Mouse (Mus musculus) lung, postnatal 10 days (tissue): ENCODE results near the gene Mipep.
A peak's percentile ranks its signal among the peaks of the same experiment; 100 is the strongest.

Experiments used
- DNase-seq: peaks from one replicate; pipeline ENCODE4 v3.0.0; 2021

The Mipep gene

DNA sequence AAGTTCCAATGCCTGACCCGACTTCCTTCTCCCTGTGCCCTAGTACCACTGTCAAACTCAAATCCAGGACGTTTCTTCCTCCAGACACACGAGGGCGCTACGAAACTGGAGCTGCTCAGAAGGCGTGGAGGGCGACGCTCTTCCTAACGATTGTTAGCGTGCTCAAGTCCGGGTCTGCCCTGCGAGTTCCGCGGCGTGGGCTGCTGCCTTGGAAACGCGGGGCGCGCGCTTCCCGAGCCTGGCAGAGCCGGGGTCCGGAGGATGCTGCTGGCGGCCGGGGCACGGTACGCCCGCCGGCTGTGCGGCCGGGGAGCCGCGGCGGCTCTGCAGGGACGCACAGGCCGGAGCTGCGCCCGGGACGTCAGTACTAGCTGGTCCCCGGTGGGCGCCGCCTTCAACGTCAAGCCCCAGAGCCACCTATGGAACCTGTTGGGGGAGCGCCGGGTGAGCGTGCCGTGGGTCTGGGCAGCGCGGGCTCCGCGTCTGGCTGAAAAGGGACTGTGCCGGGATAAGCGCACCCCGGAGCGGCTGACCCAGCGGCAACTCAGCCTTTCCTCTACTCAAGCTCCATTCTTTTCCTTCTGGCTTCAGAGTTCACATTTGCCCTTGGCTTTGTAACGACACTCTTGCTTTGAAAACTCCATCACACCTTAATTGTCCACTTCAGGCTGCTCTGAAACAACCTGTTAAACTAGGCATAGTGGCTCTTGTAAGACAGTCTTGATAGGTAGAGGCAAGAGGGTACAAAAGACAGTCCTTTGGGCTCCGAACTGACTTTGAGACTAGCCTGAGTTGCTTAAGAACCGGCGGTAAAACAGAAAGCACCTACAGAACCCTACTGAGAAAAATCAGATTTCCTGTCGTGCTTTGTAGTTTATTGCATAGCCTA is at the start of gene Mipep:
Gene Mipep (plus strand): TSS at position 147 of the 889 bp plus-strand sequence.
- DNase-seq: peak; percentile 92

DNA sequence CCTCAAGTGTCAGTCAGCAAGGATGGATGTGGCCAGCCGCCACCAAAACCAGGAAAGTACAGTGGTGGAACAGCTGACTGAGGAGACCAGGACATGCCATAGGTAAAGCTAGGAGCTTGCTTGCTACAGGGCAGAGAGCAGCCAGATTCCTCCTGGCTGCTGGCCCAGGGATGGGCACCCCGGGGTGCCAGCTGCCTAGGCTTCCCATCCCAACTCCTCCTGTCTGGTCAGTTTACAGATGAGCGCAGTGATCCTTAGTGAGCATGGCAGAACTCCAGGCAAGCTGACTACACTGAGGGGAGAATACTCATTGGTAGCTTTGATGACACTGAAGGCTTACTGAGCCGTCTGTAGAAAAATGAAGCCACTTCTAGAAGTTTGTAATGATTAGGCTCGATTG is 49.2 kb upstream of the Mipep start:
- DNase-seq: no peak

DNA sequence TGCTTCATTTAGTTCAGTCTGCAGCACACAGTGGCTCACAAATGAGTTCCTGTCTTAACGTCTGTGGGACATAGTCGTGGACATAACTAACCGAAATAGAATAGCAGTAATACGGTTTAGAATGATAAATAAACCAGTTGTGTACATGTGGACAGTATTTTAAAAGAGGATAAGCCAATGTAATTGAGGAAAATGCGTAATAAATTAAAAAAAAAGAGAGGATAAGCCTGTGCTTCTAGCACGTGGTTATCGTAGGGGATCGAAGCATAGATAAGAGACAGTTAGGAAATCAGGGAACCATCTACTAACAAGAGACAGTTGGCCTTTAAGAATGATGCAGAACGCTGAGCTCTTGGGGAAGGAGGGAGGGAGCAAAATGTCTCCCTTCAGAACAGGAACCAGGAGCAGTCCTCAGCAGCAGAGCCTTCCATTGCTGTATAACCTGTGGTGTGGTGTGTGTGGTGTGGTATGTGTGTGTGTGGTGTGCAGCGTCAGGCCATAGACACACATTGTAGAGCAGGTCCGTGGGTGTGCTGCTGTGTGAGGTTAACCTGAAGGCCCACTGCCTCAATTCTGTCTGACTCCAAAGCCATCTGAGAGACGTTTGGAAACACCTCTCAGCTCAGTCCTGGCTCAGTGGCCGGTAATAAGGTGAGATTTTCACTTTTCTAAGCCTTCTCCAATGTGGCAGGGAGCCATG is 48.4 kb upstream of the Mipep start:
- no peak for DNase-seq

DNA sequence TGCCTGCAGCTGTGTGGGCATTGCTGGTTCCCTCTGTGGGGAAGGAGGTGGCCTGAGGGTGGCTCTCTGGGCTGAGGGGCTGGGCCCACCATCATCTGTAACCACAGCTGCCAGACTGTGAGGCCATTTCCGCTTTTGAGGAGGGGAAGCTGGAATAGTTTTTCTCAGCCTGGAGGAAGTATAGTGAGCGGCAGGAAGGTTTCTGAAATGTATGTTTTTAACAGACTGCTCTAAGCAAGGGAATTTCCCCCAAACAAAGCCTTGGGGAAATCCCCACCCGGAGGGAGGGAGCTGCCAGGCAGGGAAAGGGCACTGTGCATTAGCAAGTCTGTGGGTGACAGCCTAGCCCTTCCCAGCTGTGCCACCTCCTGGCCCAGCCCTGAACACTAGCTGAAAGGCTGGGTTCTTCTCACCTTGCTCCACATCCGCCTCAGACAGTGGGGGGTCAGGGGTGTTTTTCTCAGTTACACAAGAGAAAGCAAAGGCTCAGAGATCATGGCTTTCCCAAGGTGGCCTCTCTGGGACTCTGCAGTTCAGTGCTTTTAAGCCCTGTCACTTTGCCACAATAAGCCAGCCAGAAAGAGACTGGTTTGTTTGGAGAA is 47.7 kb upstream of the Mipep start:
- DNase-seq: peak; percentile 78

DNA sequence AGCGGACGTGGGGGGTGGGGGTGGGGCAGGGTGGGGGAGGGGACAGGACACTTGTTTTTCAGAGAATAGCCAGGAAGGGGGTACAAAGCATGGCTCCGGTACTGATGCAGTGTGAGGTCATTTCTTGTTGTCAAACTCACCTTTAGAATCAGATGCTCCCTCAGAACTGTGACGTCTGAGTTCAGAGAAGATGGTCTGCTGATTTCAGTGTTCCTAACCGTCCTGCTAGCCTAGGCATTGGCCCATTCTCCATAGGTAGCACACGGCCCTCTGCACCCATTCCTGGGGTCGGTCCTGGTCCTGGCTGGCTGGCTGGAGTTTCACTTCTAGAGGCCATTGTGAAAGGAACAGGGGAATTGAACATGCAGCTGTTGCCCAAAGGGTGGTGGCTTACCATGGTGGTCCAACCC is 47.2 kb upstream of the Mipep start:
- DNase-seq: no peak

DNA sequence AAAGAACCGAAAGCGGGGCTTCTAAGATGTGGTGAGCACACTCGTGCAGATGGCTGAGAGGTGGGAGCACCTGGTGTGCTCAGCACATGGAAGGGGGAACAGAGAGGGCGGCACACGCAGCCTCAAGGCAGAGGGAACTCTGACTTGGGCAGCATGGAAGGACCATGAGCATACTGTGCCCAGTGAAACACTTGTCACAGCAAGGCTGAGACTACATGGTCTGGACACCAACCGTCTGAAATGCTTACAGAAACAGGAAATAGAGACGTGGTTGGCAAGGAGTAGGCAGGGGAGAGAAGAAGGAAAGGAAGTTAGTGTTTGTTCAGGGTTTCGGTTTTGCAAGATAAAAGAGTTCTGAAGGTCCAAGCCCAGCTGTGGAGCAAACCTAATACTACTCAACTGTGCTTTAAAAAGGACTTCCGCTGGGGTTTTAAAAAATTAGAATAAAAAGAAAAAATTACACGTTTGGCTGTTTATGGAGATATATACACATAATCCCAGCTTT is 45.9 kb upstream of the Mipep start:
- peak; percentile 36 for DNase-seq

DNA sequence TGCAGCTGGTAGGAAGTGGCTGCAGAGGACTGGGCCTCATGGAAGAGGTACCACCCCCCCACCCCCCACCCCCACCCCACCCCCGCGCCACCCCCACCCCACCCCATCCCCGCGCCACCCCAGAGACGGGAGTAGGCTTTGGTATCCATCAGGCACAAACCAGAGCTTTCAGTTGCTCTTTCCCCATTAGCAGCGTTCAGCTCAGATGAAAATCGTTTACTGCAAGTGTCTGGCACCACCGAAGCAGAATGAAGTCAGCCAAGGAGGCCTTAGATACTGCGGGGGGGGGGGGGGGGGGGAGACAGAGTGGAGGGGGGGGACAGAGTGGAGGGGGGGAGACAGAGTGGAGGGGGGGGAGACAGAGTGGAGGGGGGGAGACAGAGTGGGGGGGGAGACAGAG is 45.2 kb upstream of the Mipep start:
- no peak for DNase-seq

DNA sequence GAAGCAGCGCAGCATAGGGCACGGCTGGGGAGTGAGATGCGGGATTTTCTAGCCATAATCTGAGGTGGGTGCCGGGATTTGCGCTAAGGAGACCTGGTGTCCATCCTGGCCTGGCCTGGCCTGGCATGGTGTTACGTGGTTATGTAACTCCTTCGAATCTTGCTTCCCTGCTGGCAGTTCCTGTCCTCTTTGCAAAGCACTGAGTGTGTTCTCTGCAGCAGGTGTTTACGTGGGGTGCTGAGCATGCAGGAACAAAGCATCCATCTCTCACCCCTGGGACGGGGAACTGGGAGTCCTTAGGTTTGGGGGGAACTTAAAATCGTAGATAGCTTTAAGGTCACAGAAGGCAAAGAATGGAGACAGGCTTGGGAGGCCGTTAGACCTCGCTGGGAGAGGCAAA is 44.8 kb upstream of the Mipep start:
- no peak for DNase-seq

DNA sequence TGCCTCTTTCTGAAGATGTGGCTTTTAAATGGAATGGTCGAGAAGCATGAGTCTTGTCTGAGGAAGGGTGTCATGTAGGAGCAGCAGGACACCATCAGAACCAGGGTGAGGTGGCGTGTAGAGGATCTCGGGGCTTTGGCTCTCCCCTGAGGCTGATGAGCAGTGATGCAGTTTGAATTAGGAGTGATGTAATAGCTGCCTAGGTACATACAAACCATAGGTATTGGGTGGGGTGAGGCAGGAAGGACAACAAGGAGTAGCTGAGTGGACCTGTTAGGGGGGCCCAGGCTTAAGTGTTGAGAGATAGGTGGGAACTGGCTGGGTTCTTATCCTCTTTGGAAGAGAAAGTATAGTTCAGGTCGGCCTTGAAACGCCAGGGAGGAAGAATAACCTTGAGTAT is 43.9 kb upstream of the Mipep start:
- no peak for DNase-seq

DNA sequence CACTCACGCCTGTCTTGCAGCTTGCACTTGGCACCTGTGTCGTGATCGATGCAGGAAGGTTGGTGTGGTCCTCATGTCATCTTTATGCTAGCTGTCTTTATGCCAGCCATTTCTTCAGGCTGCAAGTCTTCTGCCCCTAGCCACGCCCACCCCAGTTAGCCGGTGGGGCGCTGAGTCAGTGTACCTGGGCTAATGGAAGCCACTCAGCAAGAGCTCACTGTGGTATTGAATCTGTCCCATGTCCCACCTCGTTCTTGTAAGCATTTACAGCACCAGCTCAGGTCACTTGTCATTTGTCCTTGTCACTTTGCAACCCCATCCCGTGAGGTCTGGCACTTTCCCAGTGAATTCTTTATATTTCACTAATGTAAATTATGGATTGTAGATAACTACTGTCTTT is 43.3 kb upstream of the Mipep start:
- no peak for DNase-seq

DNA sequence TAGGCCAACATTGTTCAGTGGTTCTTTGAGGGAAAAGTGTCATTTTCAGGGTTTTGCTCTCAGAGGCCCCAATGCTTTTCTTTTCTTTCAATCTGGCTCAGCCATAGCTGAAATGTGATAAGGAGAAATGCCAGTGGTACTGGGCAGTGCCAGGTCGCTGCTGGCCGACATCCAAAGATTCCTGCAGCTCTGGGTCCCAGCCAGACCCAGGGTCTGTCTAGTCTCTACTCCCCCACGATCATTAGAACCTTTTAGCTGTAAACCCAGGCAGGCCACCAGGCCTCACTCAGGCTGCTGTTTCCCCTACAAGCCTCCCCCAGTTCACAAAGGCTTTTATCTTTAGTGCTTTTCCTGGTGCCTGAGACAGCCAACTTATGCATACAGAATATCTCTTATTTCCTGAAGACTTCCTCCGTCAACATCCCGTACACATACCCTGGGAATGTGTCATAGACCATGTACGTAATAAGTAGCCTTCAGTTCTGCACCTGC is 42.8 kb upstream of the Mipep start:
- peak; percentile 61 for DNase-seq

DNA sequence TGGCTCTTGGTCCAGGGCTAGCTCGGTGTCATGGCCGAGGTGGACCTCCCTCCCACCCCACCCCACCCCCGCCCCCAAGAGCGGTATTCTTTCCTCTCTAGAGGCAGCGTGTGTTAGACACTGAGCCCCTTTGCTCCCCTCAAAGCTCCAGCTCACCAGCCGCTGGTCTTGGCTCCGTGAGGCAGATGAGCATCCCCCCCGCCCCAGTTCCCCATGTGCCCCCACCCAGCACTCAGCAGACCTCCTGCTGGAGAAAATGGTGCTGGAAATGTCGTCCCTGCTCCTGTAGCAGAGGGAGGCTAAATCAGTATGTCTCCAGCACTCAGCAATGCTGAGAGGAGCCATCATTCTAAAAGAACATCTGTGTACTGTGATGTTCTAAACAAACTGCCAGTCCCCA is 40.7 kb upstream of the Mipep start:
- DNase-seq: no peak

DNA sequence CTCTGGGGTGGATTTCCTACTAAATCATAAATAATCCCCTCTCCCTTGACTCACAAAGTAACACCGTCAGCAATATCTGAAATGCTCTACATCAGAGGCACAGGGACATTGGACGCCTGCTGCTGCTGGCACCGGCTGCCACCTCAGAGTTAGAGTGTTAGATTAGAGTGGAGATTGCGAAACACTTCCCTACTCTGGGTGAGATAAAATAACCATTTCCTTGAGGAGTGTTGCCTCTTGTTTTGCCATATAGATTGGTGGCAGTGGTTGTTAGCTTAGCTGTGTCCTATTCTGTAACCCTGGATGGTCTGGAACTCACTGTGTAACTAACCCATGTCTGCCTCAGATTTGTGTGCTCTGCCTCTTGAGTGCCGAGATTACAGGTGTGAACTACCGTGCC is 39.2 kb upstream of the Mipep start:
- no peak for DNase-seq

DNA sequence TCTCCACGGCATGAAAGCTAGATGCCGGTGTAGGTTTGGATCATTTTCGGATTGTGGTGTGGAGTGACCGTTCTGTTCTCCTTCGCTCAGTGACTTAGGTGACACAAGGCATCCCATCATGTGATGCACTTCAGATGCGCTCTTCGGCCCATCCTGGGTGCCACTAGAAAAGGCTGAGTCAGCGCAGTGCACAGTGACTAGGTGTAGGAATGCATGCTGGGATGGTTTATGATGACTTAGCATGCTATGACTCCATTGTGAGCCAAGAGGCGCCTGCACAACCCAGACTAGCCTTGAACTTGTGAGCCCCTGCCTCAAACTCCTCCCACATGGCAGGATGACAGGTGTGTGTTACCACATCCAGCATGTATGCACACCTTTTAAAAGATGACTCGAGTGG is 38.2 kb upstream of the Mipep start:
- DNase-seq: no peak

DNA sequence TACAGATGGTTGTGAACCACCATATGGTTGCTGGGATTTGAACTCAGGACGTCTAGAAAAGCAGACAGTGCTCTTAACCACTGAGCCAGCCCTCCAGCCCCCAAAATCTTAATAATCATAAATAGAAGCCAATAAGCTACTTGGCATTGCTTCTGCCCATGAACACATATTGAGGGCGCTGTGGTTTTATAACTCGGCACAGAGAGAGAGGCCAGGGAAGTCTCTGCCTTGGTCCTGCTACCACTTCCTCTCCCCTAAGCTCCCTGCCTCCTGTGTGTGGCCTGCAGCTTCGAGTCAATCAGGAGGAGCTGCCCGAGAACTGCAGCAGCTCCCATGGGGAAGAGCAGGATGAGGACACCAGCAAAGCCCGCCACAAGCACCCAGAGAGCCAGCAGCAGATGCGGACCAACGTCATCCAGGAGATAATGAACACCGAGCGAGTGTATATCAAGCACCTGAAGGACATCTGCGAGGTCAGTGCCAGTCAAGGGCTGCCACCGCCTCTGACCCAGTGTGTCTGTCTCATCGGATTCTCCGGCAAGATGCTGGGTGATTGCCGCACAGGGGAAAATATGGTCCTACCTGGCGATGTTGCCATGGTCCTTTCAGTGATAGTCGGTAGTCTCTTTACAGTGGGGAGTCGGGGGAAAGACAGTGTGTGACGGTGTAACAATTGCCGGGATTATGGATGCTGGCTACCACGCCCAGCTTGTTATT is 37.1 kb upstream of the Mipep start:
- no peak for DNase-seq

DNA sequence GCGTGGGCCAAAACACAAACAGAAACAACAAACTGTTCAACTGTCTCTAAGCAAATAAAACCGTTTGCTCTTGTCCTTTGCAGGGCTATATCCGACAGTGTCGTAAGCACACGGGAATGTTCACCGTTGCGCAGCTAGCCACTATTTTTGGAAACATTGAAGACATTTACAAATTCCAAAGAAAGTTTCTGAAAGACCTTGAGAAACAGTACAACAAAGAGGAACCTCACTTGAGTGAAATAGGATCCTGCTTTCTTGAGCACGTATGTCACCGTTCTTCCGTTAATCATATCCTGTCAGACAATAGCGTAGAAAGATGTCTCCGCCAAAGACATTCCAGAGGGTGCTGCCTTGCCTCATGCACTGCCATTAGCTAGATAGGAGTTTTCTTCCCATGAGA is 34.5 kb upstream of the Mipep start:
- no peak for DNase-seq

DNA sequence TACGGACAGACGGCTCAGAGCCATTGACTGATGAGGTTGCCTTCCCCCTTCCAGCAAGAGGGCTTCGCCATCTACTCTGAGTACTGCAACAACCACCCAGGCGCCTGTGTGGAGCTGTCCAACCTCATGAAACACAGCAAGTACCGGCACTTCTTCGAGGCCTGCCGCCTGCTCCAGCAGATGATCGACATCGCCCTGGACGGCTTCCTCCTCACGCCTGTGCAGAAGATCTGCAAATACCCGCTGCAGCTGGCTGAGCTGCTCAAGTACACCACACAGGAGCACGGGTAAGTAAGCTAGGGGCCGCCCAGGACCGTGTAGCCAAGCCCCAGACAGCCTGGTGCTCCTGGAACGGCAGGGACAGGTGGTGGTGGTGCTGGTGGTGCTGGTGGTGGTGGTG is 32.8 kb upstream of the Mipep start:
- no peak for DNase-seq

DNA sequence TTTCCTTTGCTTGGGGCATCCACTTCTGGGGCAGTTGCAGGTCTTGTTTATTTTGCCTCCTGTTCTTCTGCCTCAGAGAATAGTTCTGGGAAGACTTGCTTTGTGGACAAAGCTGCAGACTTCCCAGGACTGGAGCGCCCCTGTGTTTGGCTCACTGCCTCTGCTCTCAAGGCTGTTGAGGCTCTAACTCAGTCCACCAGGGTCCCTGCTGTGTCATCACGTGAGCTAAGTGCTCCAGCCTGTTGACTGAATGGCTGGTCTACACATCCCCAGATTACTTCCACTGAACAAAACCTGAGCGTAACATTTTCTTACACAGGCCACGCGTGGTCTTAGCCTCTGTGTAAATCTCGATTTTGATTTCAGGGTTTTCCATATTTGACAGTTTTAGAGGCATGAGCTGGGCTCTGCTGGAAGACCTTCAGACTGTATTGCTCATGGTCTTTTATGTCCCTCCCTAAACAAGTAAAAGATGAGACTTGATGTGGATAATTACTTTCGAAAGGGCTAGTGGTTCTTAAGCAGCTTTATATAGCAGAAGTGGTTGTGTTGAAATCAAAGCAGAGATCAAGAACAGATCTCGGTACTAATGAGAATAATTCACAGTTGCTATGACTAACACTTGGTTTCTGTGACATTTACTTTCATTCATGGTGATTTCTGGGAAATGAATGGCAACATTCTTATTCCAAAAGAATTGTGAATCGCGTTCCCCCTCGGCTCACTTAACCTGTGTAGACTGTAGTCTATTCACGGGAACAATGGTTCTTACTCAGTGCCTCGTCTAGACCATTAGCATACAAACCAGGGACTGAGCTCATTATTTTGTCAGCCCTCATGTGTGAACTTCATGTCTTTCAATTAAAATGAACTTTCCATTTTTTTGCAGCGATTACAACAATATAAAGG is 31.2 kb upstream of the Mipep start:
- no peak for DNase-seq

DNA sequence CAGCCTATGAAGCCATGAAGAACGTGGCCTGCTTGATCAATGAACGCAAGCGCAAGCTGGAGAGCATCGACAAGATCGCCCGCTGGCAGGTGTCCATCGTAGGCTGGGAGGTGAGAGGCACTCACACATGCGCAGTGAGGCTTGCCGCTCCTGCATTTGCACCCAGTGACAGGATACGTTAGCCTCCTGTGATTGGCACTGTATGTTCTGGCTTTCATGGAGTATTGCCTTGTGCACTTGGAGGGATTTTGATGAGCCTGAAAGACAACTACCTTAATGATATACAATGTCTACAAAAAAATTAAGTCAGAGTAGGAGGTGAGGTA is 30.6 kb upstream of the Mipep start:
- no peak for DNase-seq

DNA sequence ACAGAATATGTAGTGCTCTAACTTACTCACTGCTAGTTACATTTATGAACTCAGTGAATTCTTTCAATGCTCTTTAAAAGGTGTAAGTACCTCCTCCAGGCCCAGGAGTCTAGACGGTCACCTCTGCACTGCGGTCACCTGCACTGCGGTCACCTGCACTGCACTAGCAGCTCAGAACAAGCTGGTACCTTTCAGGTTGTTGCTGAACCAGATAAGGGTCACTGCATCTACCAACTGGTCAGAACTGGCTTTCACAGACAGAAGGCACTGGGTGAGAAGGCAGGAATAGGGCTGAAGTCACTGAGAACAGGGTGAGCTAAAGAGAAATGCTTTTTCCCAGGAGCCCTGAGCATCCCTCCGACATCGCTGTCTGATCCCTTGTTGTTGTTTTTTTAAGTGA is 29.7 kb upstream of the Mipep start:
- DNase-seq: no peak

DNA sequence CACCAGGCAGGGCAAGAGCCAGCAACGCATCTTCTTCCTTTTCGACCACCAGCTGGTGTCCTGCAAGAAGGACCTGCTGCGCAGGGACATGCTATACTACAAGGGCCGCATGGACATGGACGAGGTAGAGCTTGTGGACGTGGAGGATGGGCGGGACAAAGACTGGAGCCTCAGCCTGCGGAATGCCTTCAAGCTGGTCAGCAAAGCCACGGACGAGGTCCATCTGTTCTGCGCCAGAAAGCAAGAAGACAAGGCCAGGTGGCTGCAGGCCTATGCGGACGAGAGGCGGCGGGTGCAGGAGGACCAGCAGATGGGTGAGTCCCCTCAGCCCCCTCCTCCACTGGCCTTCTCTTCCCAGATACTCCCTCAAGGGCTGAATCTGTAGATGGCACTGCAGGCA is 28.1 kb upstream of the Mipep start:
- no peak for DNase-seq

DNA sequence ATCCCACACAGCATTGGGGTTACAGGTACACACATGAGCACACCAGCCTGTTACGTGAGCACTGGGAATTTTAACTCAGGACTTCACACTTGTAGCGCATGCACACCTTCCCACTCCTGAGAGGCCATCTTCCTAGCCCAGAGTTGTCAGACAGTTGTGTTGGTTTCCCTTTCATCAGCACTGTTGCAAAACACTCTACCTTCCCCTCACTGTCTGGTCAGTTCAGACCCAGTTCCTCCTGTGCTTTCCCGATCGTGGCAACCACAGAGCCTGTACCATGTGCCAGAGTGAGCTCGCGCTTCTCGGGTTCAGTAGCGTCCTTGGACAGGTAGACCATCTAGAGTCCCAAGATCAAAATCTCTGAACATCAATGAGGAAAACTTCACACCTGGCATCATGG is 27.1 kb upstream of the Mipep start:
- no peak for DNase-seq
